In genomic region chr4:99714904-99715782, GRCm38 (mm10) we compare ENCODE assay signal across 8 mouse cellular contexts. TPM values are rescaled to one million over a fixed set of nuclear protein-coding genes. Genes with fewer than 3 reads are reported as not detected.
DNase-seq lines count a peak whose midpoint lies in the region; ATAC-seq lines count a peak whose summit lies in the region.

Gene Alg6, plus strand, starts transcription at chr4:99715664.

- H3K4me1 ChIP-seq in hindbrain, embryonic 16.5 days (ENCODE audit: control insufficient read depth, insufficient read depth, low read depth, low read length): no peaks in the 10 kb centered on the region; the same call in 1 of the 2 replicates

- no peaks in the 10 kb centered on the region for H3K9me3 ChIP-seq in hindbrain, embryonic 16.5 days (ENCODE audit: control insufficient read depth, low read length)

- no peaks in the 10 kb centered on the region for H3K79me2 ChIP-seq in macrophage (ENCODE audit: inconsistent target)

- H3K4me2 ChIP-seq in hindbrain, embryonic 16.5 days (ENCODE audit: low read length): peak within 1 kb of the TSS; percentile 90

- peak within 1 kb of the TSS; percentile 86 for H3K9ac ChIP-seq in hindbrain, embryonic 16.5 days (ENCODE audit: low read depth, low read length)

- WGBS in hindbrain, embryonic 16.5 days: 5% methylated on average over 40 of the region's 46 CpGs
- WGBS in macrophage (ENCODE audit: missing documents): 3% methylated on average over 44 of the region's 46 CpGs

- peak; percentile 92 for DNase-seq in WW6 (ENCODE audit: low read depth, low spot score)
- peak; percentile 92 to 96 for DNase-seq in cerebellum, postnatal 4 days (ENCODE audit: low spot score in 2 of 2)
- DNase-seq in gastrocnemius, adult 18-20 months (ENCODE audit: low spot score): peak; percentile 98
- peak; percentile 96 to 97 for DNase-seq in left cerebral cortex, adult 18-20 months (ENCODE audit: low spot score in 2 of 2)
- peak; percentile 96 for DNase-seq in right cerebral cortex, adult 18-20 months
- DNase-seq in urinary bladder, postnatal 10 days (ENCODE audit: low spot score): peak; percentile 86

- ATAC-seq in hindbrain, embryonic 16.5 days: peak; percentile 97

- H3K27me3 ChIP-seq in hindbrain, embryonic 16.5 days (replicated peaks; ENCODE audit: control insufficient read depth, insufficient read depth, low read length): no peaks in the 10 kb centered on the region

- peak within 1 kb of the TSS; percentile 69 for H3K27ac ChIP-seq in hindbrain, embryonic 16.5 days (ENCODE audit: low read depth, low read length)
- no peak within 1 kb of the TSS for H3K27ac ChIP-seq in macrophage

- peak within 1 kb of the TSS; percentile 77 for H3K4me3 ChIP-seq in hindbrain, embryonic 16.5 days (ENCODE audit: low read length)
- peak within 1 kb of the TSS; percentile 71 for H3K4me3 ChIP-seq in macrophage (ENCODE audit: inconsistent target)

- H3K36me3 ChIP-seq in hindbrain, embryonic 16.5 days (ENCODE audit: control insufficient read depth, insufficient read depth, low read length): no peaks in the 10 kb centered on the region; the same call in 1 of the 2 replicates
- H3K36me3 ChIP-seq in macrophage (ENCODE audit: inconsistent target): no peaks in the 10 kb centered on the region

RNA-seq across cellular contexts. Expression of gene Alg6, which starts in this region (rescaled TPM):
- 1 to 10 TPM; 5.2 to 7.5 TPM for total RNA-seq in gastrocnemius, adult 18-20 months (2021)
- polyA plus RNA-seq in hindbrain, embryonic 16.5 days (2015; fragmentation: Nextera tagmentation; extraction: Ambion mirVana): 12.0 and 13.8 TPM in 2 replicates
- 10 to 100 TPM in 1 of 2 experiments, 1 to 10 TPM in 1; 9.0 to 13.9 TPM for total RNA-seq in left cerebral cortex, adult 18-20 months (2021)
- total RNA-seq in macrophage (2018; cell fraction: chromatin; rRNA removed): 10 to 100 TPM in 17 of 26 experiments, 1 to 10 TPM in 8, under 1 TPM in 1; 0.78 to 36.8 (median 15.9) TPM
- 1 to 10 TPM; 4.2 to 8.7 (median 5.9) TPM for total RNA-seq in macrophage (2018; cell fraction: cytosol; rRNA removed)
- 10 to 100 TPM in 14 of 26 experiments, 1 to 10 TPM in 12; 3.4 to 28.3 (median 11.3) TPM for total RNA-seq in macrophage (2018; cell fraction: nucleus; rRNA removed)
- 5.0 to 10.8 TPM (median 5.8 TPM) in 3 replicates for polyA plus RNA-seq in macrophage (2018)
